Mouse (Mus musculus) limb, embryonic 14.5 days (tissue): ENCODE data around the gene Arsg. TPM values are rescaled to one million over a fixed set of nuclear protein-coding genes. Genes with fewer than 3 reads are reported as not detected.

Experiments
- ATAC-seq: fragments of 200-750 bp; cut with Nextera tagmentation; 2 replicates; pipeline ENCODE4 v1.8.0; 2017; ENCODE audit warnings: low read depth, moderate number of reproducible peaks, moderate TSS enrichment; ENCODE audit not compliant: low FRiP score
- DNase-seq: peaks from one replicate; pipeline ENCODE4 v3.0.0-alpha.2; 2015; ENCODE audit warnings: low spot score
- H3K27ac ChIP-seq: fragments of 300-500 bp; sonication (generic); replicated peaks from 2 replicates; pipeline ENCODE4 v1.5.1; 2014; ENCODE audit warnings: low read depth, mild to moderate bottlenecking, low read length, moderate library complexity, mixed read lengths
- H3K27me3 ChIP-seq: fragments of 300-500 bp; sonication (generic); 2 replicates; pipeline ENCODE4 v1.6.1; 2014; ENCODE audit warnings: low read length, mixed read lengths; ENCODE audit not compliant: control insufficient read depth, insufficient read depth
- H3K36me3 ChIP-seq: fragments of 300-500 bp; sonication (generic); 2 replicates; pipeline ENCODE4 v1.6.1; 2014; ENCODE audit warnings: mild to moderate bottlenecking, low read length, moderate library complexity, mixed read lengths; ENCODE audit not compliant: control insufficient read depth, insufficient read depth
- H3K4me1 ChIP-seq: fragments of 300-500 bp; sonication (generic); 2 replicates; pipeline ENCODE4 v1.6.1; 2014; ENCODE audit warnings: antibody characterized with exemption, low read length, mixed read lengths; ENCODE audit not compliant: control insufficient read depth, insufficient read depth
- H3K4me2 ChIP-seq: fragments of 300-500 bp; sonication (generic); replicated peaks from 2 replicates; pipeline ENCODE4 v1.6.1; 2014; ENCODE audit warnings: low read depth, mild to moderate bottlenecking, low read length, moderate library complexity; ENCODE audit not compliant: severe bottlenecking
- H3K4me3 ChIP-seq: fragments of 300-500 bp; sonication (generic); replicated peaks from 2 replicates; pipeline ENCODE4 v1.5.1; 2014; ENCODE audit warnings: low read length
- H3K9ac ChIP-seq: fragments of 300-500 bp; sonication (generic); 2 replicates; pipeline ENCODE4 v1.6.1; 2014; ENCODE audit warnings: mild to moderate bottlenecking, low read depth, low read length, moderate library complexity; ENCODE audit not compliant: severe bottlenecking
- H3K9me3 ChIP-seq: fragments of 300-500 bp; sonication (generic); 2 replicates; pipeline ENCODE4 v1.6.1; 2016; ENCODE audit warnings: low read length; ENCODE audit not compliant: control insufficient read depth
- POLR2A ChIP-seq: fragments of 200-500 bp; IDR thresholded peaks from 2 replicates; pipeline ENCODE4 v1.8.0; 2012; ENCODE audit warnings: inconsistent platforms, mild to moderate bottlenecking, moderate library complexity, borderline replicate concordance; ENCODE audit not compliant: insufficient read depth, insufficient read length; ENCODE audit errors: extremely low read depth
- WGBS: fragments of 180-500 bp; shearing (Covaris S2); extraction: QIAGEN DNeasy Blood & Tissue Kit; methylation state at CpG from one replicate; pipeline ENCODE4 v1.1.7; 2014; 5-methylcytosine and 5-hydroxymethylcytosine counted together
- polyA plus RNA-seq, 2 experiments: library from polyadenylated mRNA; depleted of rRNA in 1 of 2; stranded (reverse) in 1 of 2; unstranded in 1 of 2; fragments of >200 nt; fragmentation: Nextera tagmentation in 1 of 2; extraction: Ambion mirVana in 1 of 2; gene quantifications; 2 replicates each; pipeline versions ENCODE4 v1.2.1 to v1.2.3; 2012 to 2014

The Arsg gene
- polyA plus RNA-seq, 2 experiments: 3.2 to 5.3 TPM

DNA sequence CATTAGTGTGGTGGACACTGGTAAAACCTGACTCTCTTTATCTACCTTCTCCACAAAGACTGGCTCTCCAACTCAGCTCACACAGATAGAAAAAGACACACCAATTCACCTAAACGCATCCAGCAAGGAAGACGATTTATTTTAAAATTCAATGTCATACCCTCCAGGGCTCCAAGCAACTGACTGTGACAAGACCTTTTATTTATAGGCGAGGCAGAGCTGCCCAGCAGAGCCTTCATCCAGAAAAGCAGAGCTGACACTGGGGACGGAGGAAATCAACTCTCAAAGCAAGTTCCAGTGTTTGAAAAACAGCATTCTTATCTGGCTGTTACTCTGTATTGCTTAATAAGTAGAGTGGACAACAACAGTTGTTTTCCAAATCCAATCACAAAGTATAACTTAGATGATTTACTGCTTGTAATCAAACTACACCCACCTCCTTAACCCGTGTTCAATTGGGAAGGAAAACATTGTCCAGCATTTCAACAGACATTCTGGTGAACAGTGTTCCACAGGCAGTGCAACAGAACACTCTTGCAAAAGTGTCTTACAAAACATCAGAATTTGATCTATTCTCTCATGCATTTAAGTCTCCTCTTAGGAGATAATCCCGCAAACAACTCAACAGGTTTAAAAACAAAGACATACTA is 135.9 kb downstream of the Arsg start:
- Histone ChIP-seq H3K9me3 (no peaks in the 10 kb centered on the region), H3K4me2 (no peak overlapping the region), H3K4me1 (peaks cover 15% of the 10 kb centered on the region), H3K9ac (no peak overlapping the region), H3K27ac (no peak overlapping the region), H3K4me3 (no peak overlapping the region), H3K27me3 (no peaks in the 10 kb centered on the region), H3K36me3 (0 out of 2 replicates have a peak, but pooled peaks cover 8% of the 10 kb centered on the region)
- no peak for ATAC-seq
- DNase-seq: no peak
- WGBS: 64% methylated on average over 6 of the region's 6 CpGs
- no peak for TF ChIP-seq POLR2A

DNA sequence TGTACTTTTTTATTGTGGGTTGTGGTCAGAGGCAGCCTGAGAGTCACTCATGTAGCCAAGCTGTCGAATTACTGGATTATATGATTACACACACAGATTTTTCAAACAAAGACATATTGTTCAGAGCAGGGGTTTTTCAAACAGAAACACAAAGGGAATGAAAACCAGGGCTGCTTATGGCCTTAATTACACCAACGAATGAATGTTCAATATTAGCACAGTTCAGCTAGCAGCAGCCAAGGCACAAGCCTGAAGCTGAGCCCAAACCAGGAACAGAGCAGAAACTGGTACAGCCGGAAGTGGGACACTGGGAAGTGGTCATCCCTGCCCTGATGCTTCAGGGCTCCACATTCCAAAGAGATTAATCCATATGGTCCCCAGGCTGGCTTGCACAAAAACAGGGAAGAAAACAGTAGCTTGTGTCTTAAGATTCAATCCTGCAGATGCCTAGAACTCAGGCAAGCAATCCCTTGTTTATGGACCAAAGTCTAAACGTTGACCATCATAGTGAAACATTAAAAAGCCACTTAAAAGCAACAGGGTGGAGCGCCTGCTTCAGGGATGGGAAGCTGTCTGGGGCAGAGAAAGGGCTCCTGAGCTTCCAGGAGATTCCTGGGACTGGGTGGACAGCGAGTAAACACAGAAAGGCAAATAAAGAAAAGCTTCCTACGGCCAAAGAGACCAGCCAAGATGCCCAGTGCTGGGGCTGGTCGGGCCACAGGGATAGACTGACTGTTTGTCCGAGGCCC is 137.0 kb downstream of the Arsg start:
- no peak for DNase-seq
- 14% methylated on average over 9 of the region's 9 CpGs for WGBS
- Histone ChIP-seq H3K9me3 (no peaks in the 10 kb centered on the region), H3K36me3 (0 out of 2 replicates have a peak, but pooled peaks cover 2% of the 10 kb centered on the region), H3K4me1 (peaks cover 15% of the 10 kb centered on the region), H3K9ac (peak overlapping the region; percentile 86), H3K27ac (peak overlapping the region; percentile 79; the same call in 1 of the 2 replicates), H3K27me3 (no peaks in the 10 kb centered on the region), H3K4me2 (peak overlapping the region; percentile 72), H3K4me3 (peak overlapping the region; percentile 83)
- TF ChIP-seq POLR2A: no peak
- ATAC-seq: no peak

DNA sequence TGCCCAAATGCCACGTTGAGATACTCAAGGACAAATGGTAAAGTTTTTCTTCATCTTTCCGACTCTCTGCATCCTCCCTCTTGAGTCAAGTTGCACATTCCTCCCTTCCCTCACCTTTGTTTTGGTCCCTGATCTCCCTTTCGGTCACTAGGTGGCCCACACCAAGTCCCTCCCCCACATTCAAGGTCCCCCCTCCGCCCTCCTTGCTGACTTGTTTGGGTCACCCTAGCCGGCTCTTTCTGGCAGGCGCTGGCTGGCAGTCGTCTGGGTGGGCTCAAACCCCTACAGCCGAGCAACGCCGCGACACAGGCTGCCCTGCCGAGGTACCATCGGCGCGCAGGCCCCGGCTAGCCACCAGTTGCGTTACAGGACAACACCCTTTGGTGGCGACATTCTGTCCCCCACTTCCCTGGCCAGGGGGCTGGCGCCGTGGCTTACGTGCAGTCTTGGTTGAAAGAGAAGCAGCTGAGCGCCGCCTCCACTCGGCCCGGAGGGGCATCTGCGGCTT is 137.7 kb downstream of the Arsg start:
- WGBS: 1% methylated on average over 26 of the region's 26 CpGs
- DNase-seq: peak; percentile 39
- peak; percentile 71; the same call in 1 of the 2 replicates for TF ChIP-seq POLR2A
- no peaks in the 10 kb centered on the region for H3K36me3 ChIP-seq
- H3K27ac ChIP-seq: peak overlapping the region; percentile 79
- no peaks in the 10 kb centered on the region for H3K9me3 ChIP-seq
- peak overlapping the region; percentile 83 for H3K4me3 ChIP-seq
- H3K27me3 ChIP-seq: no peaks in the 10 kb centered on the region
- peak overlapping the region; percentile 72 for H3K4me2 ChIP-seq
- peak overlapping the region; percentile 86 for H3K9ac ChIP-seq
- ATAC-seq: no peak; the same call in none of the 2 replicates
- H3K4me1 ChIP-seq: peaks cover 15% of the 10 kb centered on the region

DNA sequence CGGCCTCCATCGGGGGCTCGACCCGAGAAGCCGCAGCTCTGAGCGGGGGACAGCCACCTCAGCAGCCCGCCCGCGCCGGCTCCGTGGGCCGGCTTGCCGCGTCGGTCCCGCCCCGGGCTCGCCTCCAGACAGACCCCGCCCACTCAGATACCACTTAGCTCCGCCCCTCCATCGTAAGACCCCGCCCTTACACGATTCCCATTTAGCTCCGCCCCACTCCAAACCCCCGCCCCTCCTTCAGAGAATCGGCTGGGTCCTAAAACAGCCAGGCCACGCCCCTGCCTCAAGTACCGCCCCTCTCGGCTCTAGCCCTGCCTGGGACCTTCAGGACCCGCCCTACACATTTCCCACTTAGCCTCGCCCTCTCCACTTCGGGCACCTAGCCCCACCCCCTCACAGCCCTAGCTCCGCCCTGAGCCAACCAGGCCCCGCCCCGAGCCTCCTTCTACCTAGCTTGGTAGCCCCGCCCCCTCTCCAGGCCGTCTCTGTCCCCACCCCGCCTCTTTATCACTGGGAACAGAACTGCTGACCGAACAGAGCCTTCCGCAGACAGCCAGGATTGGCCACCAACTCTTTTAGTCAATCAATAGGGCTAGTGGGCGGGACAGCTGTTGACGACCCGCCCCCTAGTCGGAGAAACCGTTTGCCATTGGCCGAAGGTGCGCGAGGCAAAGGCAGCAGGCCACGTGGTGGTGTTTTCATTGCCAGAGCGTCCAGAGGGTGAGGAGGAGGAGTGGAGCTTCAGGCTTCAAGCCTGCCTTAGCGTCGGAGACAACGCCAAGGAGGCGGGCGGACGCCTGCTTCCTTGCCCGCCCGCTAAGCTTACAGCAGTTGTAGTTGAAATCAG is 138.4 kb downstream of the Arsg start, which contains the start of gene Wipi1:
TSS of gene Wipi1 (minus strand) at position 665 of the 847 bp plus-strand sequence.
- H3K27ac ChIP-seq: peak within 1 kb of the TSS; percentile 79
- H3K4me1 ChIP-seq: peaks cover 15% of the 10 kb centered on the region
- H3K4me3 ChIP-seq: peak within 1 kb of the TSS; percentile 83
- no peaks in the 10 kb centered on the region for H3K9me3 ChIP-seq
- WGBS: 1% methylated on average over 46 of the region's 58 CpGs
- peak within 1 kb of the TSS; percentile 86 for H3K9ac ChIP-seq
- H3K4me2 ChIP-seq: peak within 1 kb of the TSS; percentile 72
- TF ChIP-seq POLR2A: no peak
- DNase-seq (peak; percentile 98), ATAC-seq (peak; percentile 95)
- H3K36me3 ChIP-seq: no peaks in the 10 kb centered on the region
- no peaks in the 10 kb centered on the region for H3K27me3 ChIP-seq

DNA sequence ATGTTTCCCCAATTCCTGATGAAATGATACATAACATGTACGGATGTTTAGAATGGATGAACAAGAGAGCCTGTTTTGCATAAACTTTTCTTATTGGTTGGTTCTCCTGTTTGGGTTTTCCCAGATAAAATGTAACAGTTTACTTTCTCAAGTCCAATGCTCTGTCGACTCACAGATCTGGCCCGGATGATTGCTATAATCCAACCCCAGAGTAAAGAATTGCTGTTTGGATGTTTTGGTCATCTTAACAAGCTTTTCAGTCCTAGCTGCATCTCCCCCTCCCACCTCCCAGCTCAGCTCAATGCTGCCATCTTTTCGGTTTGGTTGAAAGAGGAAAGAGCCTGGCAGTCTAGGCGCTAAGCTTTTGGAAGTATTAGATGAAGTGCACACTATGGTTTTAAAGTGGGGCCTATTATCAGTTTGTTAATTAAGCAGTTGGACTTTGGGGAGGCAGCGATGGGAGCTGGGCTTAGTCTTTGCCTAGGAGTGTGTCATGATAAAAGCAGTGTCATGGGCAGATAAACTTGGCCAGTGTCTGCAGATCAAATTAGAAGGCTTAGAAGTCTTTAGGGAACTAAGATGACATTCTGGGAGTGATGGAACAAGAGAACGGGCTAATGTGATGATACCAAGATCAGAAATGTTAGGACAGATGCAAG is 139.8 kb downstream of the Arsg start:
- 64% methylated on average over 7 of the region's 7 CpGs for WGBS
- Histone ChIP-seq H3K27me3 (no peaks in the 10 kb centered on the region), H3K4me1 (peaks cover 15% of the 10 kb centered on the region), H3K4me2 (no peak overlapping the region), H3K9me3 (no peaks in the 10 kb centered on the region), H3K36me3 (no peaks in the 10 kb centered on the region), H3K4me3 (no peak overlapping the region), H3K27ac (no peak overlapping the region), H3K9ac (no peak overlapping the region)
- DNase-seq (no peak), ATAC-seq (no peak)
- TF ChIP-seq POLR2A: no peak
